Mouse (Mus musculus): ENCODE measurements around the gene Sec22b.

The Sec22b gene

DNA sequence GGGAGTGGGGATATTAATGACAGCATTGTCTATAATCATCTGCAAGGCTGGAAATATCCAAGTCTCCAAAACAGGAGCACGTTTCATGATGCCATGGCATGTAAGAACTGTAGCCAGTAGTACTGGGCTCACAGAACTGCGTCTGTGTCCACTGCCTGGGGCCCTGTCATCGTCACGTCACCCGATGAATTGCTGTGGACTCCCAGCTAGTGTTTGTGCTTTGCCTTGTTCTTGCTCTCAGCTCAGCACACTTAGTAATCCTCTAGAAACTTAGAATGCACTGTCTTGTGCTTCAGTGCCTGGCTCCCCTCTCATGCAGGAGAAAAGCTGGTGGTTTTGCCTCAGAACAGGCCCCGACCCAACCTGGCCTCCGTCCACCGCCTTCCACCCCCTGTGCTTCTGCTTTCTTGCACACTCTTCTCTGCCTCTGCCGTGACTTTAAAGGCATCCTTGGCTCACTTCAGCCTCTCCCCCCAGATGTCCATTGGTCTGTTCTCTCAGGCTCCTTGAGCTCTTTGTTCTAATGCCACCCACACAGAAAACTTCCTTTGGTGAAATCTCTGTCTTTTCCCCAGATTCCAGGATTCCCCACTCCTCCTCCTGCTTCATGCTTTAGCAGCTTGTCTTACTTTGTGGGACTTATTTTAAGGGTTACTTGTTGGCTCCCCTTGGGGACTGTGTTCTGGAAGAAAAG, 39.7 kb downstream of the Sec22b start:
- DNase-seq (ENCODE audit: low read depth), result no peak

- no peak for DNase-seq (ENCODE audit: low read depth)
These were observed 40.7 kb downstream of the Sec22b start for GRCm38 (mm10) chr3:97941440-97942259.

DNA sequence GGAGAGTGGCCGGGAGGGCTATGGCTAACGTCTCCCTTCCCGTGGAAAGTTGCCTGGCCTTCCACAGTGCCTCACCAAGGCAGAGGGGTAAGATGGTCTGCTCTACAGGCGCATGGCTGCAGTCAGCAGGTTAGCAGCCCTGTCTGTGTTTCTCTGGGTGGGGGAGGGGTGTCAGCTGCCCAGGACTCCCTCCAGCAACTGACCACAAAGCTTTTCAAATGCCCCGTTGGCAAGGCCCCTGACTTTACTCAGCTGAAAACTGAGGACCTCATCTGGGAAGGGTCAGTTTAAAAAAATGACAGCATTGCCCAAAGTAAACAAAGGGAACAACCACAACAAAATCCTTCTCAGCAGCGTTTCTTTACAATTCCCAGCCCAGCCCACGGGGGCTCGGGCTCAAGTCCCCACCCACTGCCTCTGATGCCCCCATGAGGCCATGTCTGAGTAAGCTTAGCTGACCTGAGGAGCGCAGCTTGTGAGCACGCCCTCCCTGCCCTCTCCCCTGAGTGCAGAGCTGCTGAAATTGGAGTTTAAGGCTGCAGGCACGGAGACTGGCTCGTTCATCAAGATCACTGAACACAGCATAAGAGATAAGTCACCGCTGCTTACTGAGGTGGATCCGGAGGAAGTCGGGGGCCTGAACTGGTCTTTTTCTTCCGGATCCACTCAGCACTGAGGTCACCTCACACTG, 41.4 kb downstream of the Sec22b start:
- no peak for DNase-seq (ENCODE audit: low read depth)

DNA sequence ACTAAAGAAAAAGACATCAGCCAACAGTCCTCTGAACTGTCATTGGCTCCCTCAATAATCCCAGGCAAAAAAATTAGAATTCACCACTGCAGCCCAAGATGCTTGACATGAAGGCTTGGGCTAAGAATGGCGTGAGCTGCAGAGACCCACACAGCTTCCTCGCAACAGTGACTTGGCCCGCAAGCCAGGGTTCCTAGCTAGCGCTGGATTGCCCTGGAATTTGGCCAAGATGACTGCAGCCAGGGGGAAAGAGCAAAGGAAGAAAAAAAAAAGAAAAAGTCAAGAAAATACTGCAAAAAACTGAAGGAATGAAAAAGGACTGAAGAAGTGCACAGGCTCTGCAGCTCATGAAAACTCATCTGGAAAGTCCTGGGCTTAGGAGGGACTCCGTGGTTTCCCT, 43.5 kb downstream of the Sec22b start:
- no peak for DNase-seq (ENCODE audit: low read depth)

GRCm38 (mm10) chr3:97946439-97946838, 45.4 kb downstream of the Sec22b start:
- no peak for DNase-seq (ENCODE audit: low read depth)

DNA sequence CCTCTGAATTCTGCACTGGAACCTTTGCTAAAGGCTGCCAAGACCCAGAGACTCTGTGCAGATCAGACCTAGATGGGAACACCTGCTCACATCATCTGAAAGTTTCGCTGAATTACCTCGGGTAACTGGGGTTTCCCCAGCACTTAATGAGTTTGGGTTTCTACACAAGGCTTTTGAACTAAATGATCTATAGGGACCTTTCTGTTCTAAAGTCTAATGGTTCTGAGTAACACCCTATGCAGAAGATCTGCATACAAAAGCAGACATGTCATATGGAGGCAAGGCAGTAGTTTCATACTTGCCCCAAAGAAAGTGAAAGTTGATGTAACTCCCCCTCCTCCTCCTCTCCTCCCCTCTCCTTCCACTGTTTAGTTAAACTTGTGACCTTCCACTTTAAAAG, 47.5 kb downstream of the Sec22b start:
- DNase-seq (ENCODE audit: low read depth), result no peak

DNA sequence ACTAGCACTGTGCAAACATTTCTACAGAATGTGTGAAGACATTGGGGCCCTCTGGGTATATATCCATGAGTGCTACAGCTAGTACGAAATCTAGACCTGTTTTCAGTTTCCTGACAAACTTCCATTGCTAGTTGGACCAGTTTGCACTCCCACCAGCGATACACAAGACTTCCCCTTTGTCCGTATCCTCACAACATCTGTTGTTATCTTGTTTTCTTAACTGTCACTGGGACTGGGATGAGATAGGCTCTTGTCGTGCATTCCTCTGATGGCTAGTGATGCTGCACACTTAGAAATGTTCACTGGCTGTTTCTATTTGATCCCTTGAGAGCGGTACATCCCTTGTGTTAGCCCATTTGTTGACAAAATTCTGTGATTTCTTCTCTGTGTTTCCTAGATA, 49.0 kb downstream of the Sec22b start:
- DNase-seq (ENCODE audit: low read depth), result no peak

DNA sequence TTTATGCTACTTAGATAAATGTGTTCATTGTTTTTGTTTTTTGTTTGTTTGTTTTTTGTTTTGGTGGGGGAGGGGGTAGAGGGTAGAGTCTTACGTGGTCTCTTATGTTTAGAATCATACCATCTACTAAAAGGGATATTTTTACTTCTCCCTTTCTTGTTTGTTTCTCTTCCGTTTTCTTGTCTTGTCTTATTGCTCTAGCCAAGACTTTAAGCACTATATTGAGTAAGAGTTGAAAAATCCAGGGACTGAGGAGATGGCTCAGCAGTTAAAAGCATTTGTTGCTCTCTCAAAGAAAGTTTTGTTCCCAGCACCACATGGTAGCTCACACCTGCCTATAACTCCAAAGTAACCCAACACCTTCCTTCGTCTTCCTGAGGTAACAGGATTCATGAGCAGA, 50.1 kb downstream of the Sec22b start:
- no peak for DNase-seq (ENCODE audit: low read depth)

GRCm38 (mm10) chr3:97953196-97953595, 52.2 kb downstream of the Sec22b start:
- no peak for DNase-seq (ENCODE audit: low read depth)

DNA sequence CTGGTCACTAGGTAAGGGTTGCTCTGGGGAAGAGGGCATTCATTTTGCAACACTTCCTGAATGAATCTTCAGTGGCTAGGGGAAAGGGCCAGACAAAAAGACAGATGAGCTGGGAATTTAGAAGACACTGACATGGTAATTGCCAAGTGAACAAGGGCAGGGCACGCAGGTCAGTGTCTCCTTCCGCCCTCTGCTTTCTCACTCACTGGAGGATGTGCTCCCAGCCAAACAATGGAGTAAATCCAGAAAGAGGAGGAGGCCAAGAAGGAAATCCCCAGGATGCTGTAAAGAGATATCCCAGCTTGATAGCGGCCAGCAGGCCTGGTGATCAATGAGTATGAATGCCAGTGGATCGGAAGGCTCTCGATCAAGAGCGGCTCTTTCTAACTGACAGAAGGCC, 55.3 kb downstream of the Sec22b start:
- no peak for DNase-seq (ENCODE audit: low read depth)

DNA sequence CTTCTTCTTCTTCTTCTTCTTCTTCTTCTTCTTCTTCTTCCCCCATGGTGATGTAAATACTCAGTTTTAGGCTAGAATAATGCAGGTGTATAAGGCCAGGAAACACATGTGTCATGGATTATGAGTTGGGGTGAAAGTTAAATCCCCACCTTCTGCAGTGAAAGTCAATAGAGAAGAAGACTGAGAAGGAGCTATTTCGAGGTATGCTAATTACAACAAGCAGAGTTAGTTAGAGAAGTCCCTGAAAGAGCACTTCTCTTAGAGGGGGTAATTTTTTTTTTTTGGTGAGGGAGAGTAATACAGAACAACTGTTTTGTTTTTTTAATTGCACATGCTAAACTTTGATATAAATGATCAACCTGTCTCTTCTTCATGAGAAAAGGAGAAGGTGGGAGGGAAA, 55.9 kb downstream of the Sec22b start:
- no peak for DNase-seq (ENCODE audit: low read depth)

- no peak for DNase-seq (ENCODE audit: low read depth)
These were observed 60.0 kb downstream of the Sec22b start for GRCm38 (mm10) chr3:97960783-97961594.

GRCm38 (mm10) chr3:97961962-97962361, 61.0 kb downstream of the Sec22b start:
- DNase-seq (ENCODE audit: low read depth), result no peak

DNA sequence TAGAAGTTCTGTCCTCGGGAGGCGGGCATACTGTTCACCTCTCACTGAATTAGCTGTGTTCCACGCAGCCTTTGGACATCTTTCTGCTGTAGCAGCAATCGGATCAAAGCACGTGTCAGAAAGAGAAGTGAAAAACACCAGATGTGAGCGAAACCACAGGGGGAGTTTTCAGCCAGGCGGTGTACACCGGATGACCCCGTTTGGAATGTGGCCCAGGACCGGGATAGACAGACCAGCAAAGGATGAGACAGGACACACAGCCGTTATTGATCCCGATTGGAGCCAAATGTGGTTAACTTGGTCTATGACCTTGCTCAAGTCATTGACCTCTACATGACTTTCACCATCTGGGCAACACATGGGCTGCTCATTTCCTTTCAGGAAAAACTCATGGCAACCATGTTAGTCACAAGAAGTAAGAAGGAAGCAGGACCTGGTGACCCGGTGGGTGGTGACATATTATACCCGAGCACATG, 63.9 kb downstream of the Sec22b start:
- no peak for DNase-seq (ENCODE audit: low read depth)

DNA sequence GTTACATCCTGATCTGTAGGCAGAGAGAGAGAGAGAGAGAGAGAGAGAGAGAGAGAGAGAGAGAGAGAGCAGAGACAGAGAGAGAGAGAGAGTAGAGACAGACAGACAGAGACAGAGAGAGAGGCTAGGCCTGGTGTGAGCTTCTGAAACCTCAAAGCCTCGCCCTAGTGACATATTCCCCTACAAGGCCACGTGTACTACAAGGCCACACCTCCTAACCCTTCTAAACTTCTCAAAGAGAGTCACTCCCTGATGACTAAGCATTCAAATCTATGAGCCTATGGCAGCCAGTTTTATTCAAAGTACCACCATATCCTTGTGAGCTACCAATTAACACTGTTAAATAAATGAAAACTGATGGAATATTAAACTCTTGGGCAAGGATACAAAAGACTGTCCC, 66.6 kb downstream of the Sec22b start:
- DNase-seq (ENCODE audit: low read depth), result peak; percentile 35

GRCm38 (mm10) chr3:97968191-97968590, 67.2 kb downstream of the Sec22b start:
- no peak for DNase-seq (ENCODE audit: low read depth)

GRCm38 (mm10) chr3:97969019-97969418, 68.0 kb downstream of the Sec22b start:
- no peak for DNase-seq (ENCODE audit: low read depth)

GRCm38 (mm10) chr3:97971117-97971516, 70.1 kb downstream of the Sec22b start:
- no peak for DNase-seq (ENCODE audit: low read depth)

- DNase-seq (ENCODE audit: low read depth), result no peak
These were observed 71.2 kb downstream of the Sec22b start for GRCm38 (mm10) chr3:97972200-97972599.

- no peak for DNase-seq (ENCODE audit: low read depth)
These were observed 71.7 kb downstream of the Sec22b start for GRCm38 (mm10) chr3:97972707-97973106.

All from c-Kit-positive CD71-positive TER-119-negative erythroid progenitor cells, embryonic 14.5 days (primary cell).